Mouse (Mus musculus): ENCODE measurements around the gene Grm5. TPM values are rescaled to one million over a fixed set of nuclear protein-coding genes. Genes with fewer than 3 reads are reported as not detected.

The Grm5 gene
- polyA plus RNA-seq, 1 experiment from 2014 or later = 0.23 TPM

Other genes starting within 250 kb of the Grm5 start
- 0.03 and 0.18 TPM in 2 replicates for gene Tyr, start 90.7 kb upstream of the Grm5 start, polyA plus RNA-seq (2014; fragmentation: Nextera tagmentation; extraction: Ambion mirVana)

Data from midbrain, embryonic 11.5 days (tissue).